Mouse (Mus musculus) liver, embryonic 14.5 days (tissue): Measurements from ENCODE around the gene Dennd4a.

ENCODE experiments used
- CTCF ChIP-seq: IDR thresholded peaks from 2 replicates; pipeline ENCODE4 v1.5.1; 2016; ENCODE audit warnings: antibody characterized with exemption, low read depth, control low read depth
- EP300 ChIP-seq: IDR thresholded peaks from 2 replicates; pipeline ENCODE4 v1.6.1; 2016; ENCODE audit warnings: antibody characterized with exemption, low read depth

DNA sequence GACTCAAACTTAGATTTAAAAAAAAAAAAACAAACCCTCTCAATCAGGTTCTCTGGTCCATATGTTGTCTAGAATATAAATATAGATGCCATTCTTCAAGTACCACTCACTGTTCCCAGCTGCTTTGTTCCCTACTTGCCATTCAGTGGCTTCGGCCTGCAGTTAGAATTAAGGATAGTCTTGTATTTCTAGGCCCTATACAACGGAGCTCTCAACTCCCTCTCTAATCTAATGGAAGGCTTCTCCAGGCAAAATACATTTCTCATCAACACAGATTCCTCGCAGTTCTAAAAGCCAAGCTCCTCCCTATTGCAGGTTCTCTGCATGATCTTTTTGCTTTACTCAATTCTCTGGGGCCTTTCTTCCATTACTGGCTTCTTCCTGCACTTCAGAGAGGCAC is 1.3 kb upstream of the Dennd4a start:
- no peak for TF ChIP-seq CTCF
- no peak for TF ChIP-seq EP300
